Mouse (Mus musculus): ENCODE measurements around the gene Rpl23a. TPM values are rescaled to one million over a fixed set of nuclear protein-coding genes. Genes with fewer than 3 reads are reported as not detected.

The Rpl23a gene
- total and polyA plus RNA-seq, 3 experiments = 2,892 to 4,112 TPM; not detected in 1

- Histone ChIP-seq H3K36me3 (ENCODE audit: control insufficient read depth in 1 of 2, insufficient read depth in 2 of 2, low read length in 2 of 2) (peaks cover 0 to 23% of the 10 kb centered on the region in 2 experiments; a peak in 2 of 4 replicates), H3K79me2 (ENCODE audit: control insufficient read depth, insufficient read depth, low read length, poor library complexity) (peaks cover 13% of the 10 kb centered on the region), H3K4me1 (ENCODE audit: control insufficient read depth in 1 of 2, insufficient read depth in 2 of 2, low read length in 2 of 2) (peaks cover 20 to 37% of the 10 kb centered on the region in 2 experiments), H3K9ac (ENCODE audit: control insufficient read depth, low read depth, low read length, poor library complexity, severe bottlenecking) (peak within 1 kb of the TSS; percentile 89), H3K4me3 (ENCODE audit: control insufficient read depth in 1 of 2, insufficient read depth in 1 of 2, low read depth in 2 of 2, low read length in 2 of 2) (peak within 1 kb of the TSS; percentile 87 to 92), H3K27me3 (ENCODE audit: control insufficient read depth in 1 of 2, insufficient read depth in 2 of 2, low read length in 2 of 2) (no peaks in the 10 kb centered on the region), H3K9me3 (replicated peaks; ENCODE audit: insufficient read depth, low read length) (no peaks in the 10 kb centered on the region), H3K27ac (ENCODE audit: control insufficient read depth, low read depth, low read length) (peak within 1 kb of the TSS; percentile 65)
- DNase-seq (ENCODE audit: low read depth, low spot score) = peak; percentile 89
- TF ChIP-seq CHD1 (IDR thresholded peaks at IDR 0.05; ENCODE audit: low read depth, low read length) (0 out of 2 replicates have a peak, but pooled peaks have one; percentile 54), RCOR1 (IDR thresholded peaks at IDR 0.05; ENCODE audit: low read depth, low read length) (no peak), NELFE (IDR thresholded peaks at IDR 0.05; ENCODE audit: low read depth, low read length) (peak; percentile 80), ETS1 (IDR thresholded peaks at IDR 0.05; ENCODE audit: low read depth, low read length) (no peak), ZC3H11A (IDR thresholded peaks at IDR 0.05; ENCODE audit: low read depth, low read length) (0 out of 2 replicates have a peak, but pooled peaks have one; percentile 7), HCFC1 (IDR thresholded peaks at IDR 0.05; ENCODE audit: low read depth, low read length) (peak; percentile 70), TAL1 (IDR thresholded peaks at IDR 0.05; ENCODE audit: low read length) (no peak), NRF1 (IDR thresholded peaks at IDR 0.05; ENCODE audit: insufficient read depth, low read depth, low read length, poor library complexity, severe bottlenecking) (no peak; the same call in 1 of the 2 replicates), MYB (IDR thresholded peaks at IDR 0.05; ENCODE audit: low read depth, low read length) (no peak), POLR2AphosphoS5 (IDR thresholded peaks at IDR 0.05; ENCODE audit: borderline replicate concordance, low read depth, low read length) (no peak), JUND (IDR thresholded peaks at IDR 0.05; ENCODE audit: low read depth, low read length) (no peak), ZNF384 (IDR thresholded peaks at IDR 0.05; ENCODE audit: low read depth, low read length) (no peak), MAZ (IDR thresholded peaks at IDR 0.05; ENCODE audit: low read depth, low read length) (0 out of 2 replicates have a peak, but pooled peaks have one; percentile 72), ZMIZ1 (IDR thresholded peaks at IDR 0.05; ENCODE audit: low read depth, low read length) (peak; percentile 83), RAD21 (IDR thresholded peaks at IDR 0.05; ENCODE audit: low read depth, low read length) (no peak; the same call in 1 of the 2 replicates), MEF2A (IDR thresholded peaks at IDR 0.05; ENCODE audit: extremely low read depth, insufficient replicate concordance, low read depth, low read length, poor library complexity, severe bottlenecking) (no peak), MYC (IDR thresholded peaks at IDR 0.05; ENCODE audit: low read depth, low read length) (0 out of 2 replicates have a peak, but pooled peaks have one; percentile 25), E2F4 (IDR thresholded peaks at IDR 0.05; ENCODE audit: borderline replicate concordance, low read depth, low read length) (no peak), CTCF (IDR thresholded peaks at IDR 0.05 in 2 of 3, conservative IDR thresholded peaks at IDR 0.05 in 1 of 3; ENCODE audit: control insufficient read depth in 1 of 3, insufficient read depth in 1 of 3, low read depth in 2 of 3, low read length in 3 of 3, poor library complexity in 1 of 3, severe bottlenecking in 1 of 3) (peak in 2 of 3 experiments; percentile 34 to 65; a peak in 3 of 6 replicates), POLR2AphosphoS2 (IDR thresholded peaks at IDR 0.05; ENCODE audit: low read length) (peak; percentile 82), ELF1 (IDR thresholded peaks at IDR 0.05; ENCODE audit: low read depth, low read length) (peak; percentile 44; the same call in 1 of the 2 replicates), MXI1 (IDR thresholded peaks at IDR 0.05; ENCODE audit: low read depth, low read length) (peak; percentile 80; the same call in 1 of the 2 replicates), SIN3A (IDR thresholded peaks at IDR 0.05; ENCODE audit: low read length) (peak; percentile 47), MAX (IDR thresholded peaks at IDR 0.05; ENCODE audit: low read length) (no peak; the same call in none of the 2 replicates), SMC3 (IDR thresholded peaks at IDR 0.05; ENCODE audit: low read depth, low read length) (peak; percentile 26; the same call in 1 of the 2 replicates), GABPA (IDR thresholded peaks at IDR 0.05; ENCODE audit: low read depth, low read length) (peak; percentile 50; the same call in 1 of the 2 replicates), ZKSCAN1 (IDR thresholded peaks at IDR 0.05; ENCODE audit: low read depth, low read length) (no peak), UBTF (IDR thresholded peaks at IDR 0.05; ENCODE audit: borderline replicate concordance, insufficient read depth, low read depth, low read length) (0 out of 2 replicates have a peak, but pooled peaks have one; percentile 71), TCF12 (IDR thresholded peaks at IDR 0.05; ENCODE audit: low read depth, low read length) (peak; percentile 49), POLR2A (IDR thresholded peaks at IDR 0.05; ENCODE audit: control insufficient read depth in 1 of 2, insufficient read depth in 1 of 2, low read depth in 1 of 2, low read length in 2 of 2, poor library complexity in 1 of 2) (peak; percentile 76 to 95), KAT2A (conservative IDR thresholded peaks at IDR 0.05; ENCODE audit: low read depth, low read length) (no peak), USF1 (IDR thresholded peaks at IDR 0.05; ENCODE audit: low read depth, low read length) (peak; percentile 58)
These were observed 18.2 kb downstream of the Rpl23a start, which contains the start of gene Traf4 for GRCm38 (mm10) chr11:78164924-78165760. Traf4 (minus strand) TSS chr11:78165589.
